Mouse (Mus musculus): ENCODE measurements around the gene Gm28171.
"Not testable (repeated sequence)": the region's sequence is repeated elsewhere in the genome, so short reads cannot be mapped to it uniquely, and the experiment has no call there.

The Gm28171 gene

DNA sequence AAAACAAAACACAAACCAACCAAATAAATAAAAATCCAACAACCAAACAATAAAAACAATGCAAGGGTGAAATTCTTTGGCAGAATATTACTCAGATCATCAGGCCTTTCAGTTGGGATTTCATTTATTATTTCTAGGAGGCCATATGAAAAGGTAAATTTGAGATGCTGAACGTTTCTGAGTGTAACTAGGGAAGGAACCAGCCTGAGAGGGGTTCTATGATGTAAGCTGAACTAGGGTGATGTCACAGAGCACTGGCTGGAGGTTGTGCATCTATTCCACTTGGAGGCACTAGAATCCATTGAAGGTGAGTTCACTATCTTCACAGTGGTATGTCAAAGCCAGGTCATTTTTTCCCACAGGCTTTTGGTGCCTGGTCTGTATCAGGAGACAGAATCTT lies at the start of gene Gm28171:
TSS of gene Gm28171 (plus strand) at position 301 of the 400 bp plus-strand sequence.
- not testable (repeated sequence) for DNase-seq (ENCODE audit: low read depth, low spot score)

Data from ES-CJ7 (cell line).